In the genomic region with DNA sequence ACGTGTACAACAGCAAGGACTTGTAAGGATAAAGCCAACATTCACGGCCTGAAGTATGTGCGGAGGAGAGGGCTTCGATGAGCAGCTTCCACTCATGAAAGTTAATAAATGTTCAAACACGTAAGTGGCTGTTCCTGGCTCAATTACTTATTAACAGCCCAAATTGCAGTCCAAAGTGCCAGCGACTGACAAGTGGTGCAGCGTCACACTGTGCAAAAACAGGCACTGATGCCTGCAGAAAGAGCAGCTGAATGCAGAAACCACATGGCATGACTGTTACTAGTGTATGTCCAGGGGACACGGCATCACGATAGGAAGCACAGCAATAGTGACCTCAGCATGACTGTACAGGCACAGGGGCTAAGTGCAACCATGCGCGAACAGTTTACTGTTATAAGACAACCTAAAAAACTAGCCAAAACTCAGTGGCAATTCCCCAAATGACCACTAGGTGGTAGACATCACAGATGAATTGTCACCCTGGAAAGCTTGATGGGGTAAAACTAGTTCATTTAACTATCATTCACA, we compare ENCODE assay signal across 8 mouse cellular contexts. TPM values are rescaled to one million over a fixed set of nuclear protein-coding genes. Genes with fewer than 3 reads are reported as not detected.
DNase-seq lines count a peak whose midpoint lies in the region; ATAC-seq and TF ChIP-seq lines count a peak whose summit lies in the region.

No protein-coding gene starts in this region.

- no peaks in the 10 kb centered on the region for H3K9me3 ChIP-seq in heart, postnatal 0 days (replicated peaks; ENCODE audit: control insufficient read depth, low read length)
- no peaks in the 10 kb centered on the region for H3K9me3 ChIP-seq in lung, embryonic 15.5 days

- peaks cover 29% of the 10 kb centered on the region for H3K4me1 ChIP-seq in cerebellum, adult 2 months (ENCODE audit: control insufficient read depth, insufficient read depth, low read length)
- no peaks in the 10 kb centered on the region for H3K4me1 ChIP-seq in heart, postnatal 0 days (ENCODE audit: control insufficient read depth, insufficient read depth)
- peaks cover 8% of the 10 kb centered on the region; the same call in 1 of the 2 replicates for H3K4me1 ChIP-seq in lung, embryonic 15.5 days

- no peak overlapping the region for H3K4me2 ChIP-seq in heart, postnatal 0 days (ENCODE audit: low read depth, low read length)
- peak overlapping the region; percentile 33; the same call in 1 of the 2 replicates for H3K4me2 ChIP-seq in lung, embryonic 15.5 days

- peak; percentile 53 for TF ChIP-seq CTCF in cerebellum, adult 2 months (IDR thresholded peaks at IDR 0.05; ENCODE audit: borderline replicate concordance, insufficient read depth, low read depth, low read length)
- TF ChIP-seq CTCF in heart, postnatal 0 days (IDR thresholded peaks at IDR 0.05; ENCODE audit: low read depth), result peak; percentile 73

- H3K36me3 ChIP-seq in heart, postnatal 0 days (replicated peaks; ENCODE audit: control insufficient read depth, insufficient read depth, low read length), result peaks cover 8% of the 10 kb centered on the region
- H3K36me3 ChIP-seq in lung, embryonic 15.5 days, result peaks cover 11% of the 10 kb centered on the region

- no peaks in the 10 kb centered on the region for H3K27me3 ChIP-seq in cerebellum, adult 2 months (ENCODE audit: control insufficient read depth, insufficient read depth, low read length)
- no peaks in the 10 kb centered on the region for H3K27me3 ChIP-seq in heart, postnatal 0 days (ENCODE audit: control insufficient read depth, insufficient read depth, low read length)
- H3K27me3 ChIP-seq in lung, embryonic 15.5 days, result no peaks in the 10 kb centered on the region

- peak; percentile 65 for DNase-seq in adrenal gland, postnatal 10 days
- no peak for DNase-seq in adrenal gland, adult 8-10 months
- DNase-seq in A20 (ENCODE audit: low read depth, low spot score), result peak; percentile 56
- DNase-seq in cerebellum, adult 2 months, result peak in 1 of 2 experiments; percentile 59
- DNase-seq in heart, postnatal 0 days (ENCODE audit: low spot score), result peak; percentile 27
- peak; percentile 77 for DNase-seq in kidney, postnatal 14 days
- DNase-seq in spleen, postnatal 36 days (ENCODE audit: low spot score in 2 of 2), result peak; percentile 16 to 36

- 60% methylated on average over 11 of the region's 11 CpGs for WGBS in cerebellum, adult 2 months
- WGBS in heart, postnatal 0 days, result 85% methylated on average over 11 of the region's 11 CpGs
- WGBS in lung, embryonic 15.5 days, result 62% methylated on average over 11 of the region's 11 CpGs

- TF ChIP-seq EP300 in heart, postnatal 0 days (IDR thresholded peaks at IDR 0.05; ENCODE audit: low read depth), result no peak

- TF ChIP-seq POLR2A in cerebellum, adult 2 months (IDR thresholded peaks at IDR 0.05; ENCODE audit: borderline replicate concordance, insufficient read depth, low read length), result no peak

- H3K4me3 ChIP-seq in cerebellum, adult 2 months (replicated peaks; ENCODE audit: insufficient read depth, low read depth, low read length), result no peak overlapping the region
- H3K4me3 ChIP-seq in heart, postnatal 0 days (ENCODE audit: low read depth, low read length), result no peak overlapping the region
- no peak overlapping the region for H3K4me3 ChIP-seq in lung, embryonic 15.5 days

- ATAC-seq in heart, postnatal 0 days (ENCODE audit: insufficient read depth, low read depth), result no peak
- ATAC-seq in lung, embryonic 15.5 days (ENCODE audit: borderline replicate concordance, extremely low read depth, low FRiP score, low TSS enrichment), result peak; percentile 66

- no peak overlapping the region for H3K27ac ChIP-seq in cerebellum, adult 2 months (ENCODE audit: insufficient read depth, low read length)
- H3K27ac ChIP-seq in heart, postnatal 0 days (ENCODE audit: low read depth), result no peak overlapping the region
- H3K27ac ChIP-seq in lung, embryonic 15.5 days, result 0 out of 2 replicates have a peak overlapping the region, but pooled peaks have one; percentile 41

- no peak overlapping the region for H3K9ac ChIP-seq in heart, postnatal 0 days (replicated peaks; ENCODE audit: low read depth, low read length)
- H3K9ac ChIP-seq in lung, embryonic 15.5 days, result no peak overlapping the region

RNA-seq across cellular contexts. Expression of gene Stard3nl, which starts 31.3 kb away (rescaled TPM):
- 10 to 100 TPM; 24.3 to 34.2 TPM for total RNA-seq in adrenal gland, postnatal 10 days (2021)
- 10 to 100 TPM; 37.0 to 46.0 (median 38.9) TPM for total RNA-seq in adrenal gland, adult 8-10 months (2022)
- polyA plus RNA-seq in cerebellum, adult 2 months (2012; rRNA removed), result 85.8 and 86.2 TPM in 2 replicates
- 18.7 and 22.2 TPM in 2 replicates for total RNA-seq in heart, postnatal 0 days (2014; rRNA removed; ENCODE audit: low replicate concordance)
- polyA plus RNA-seq in heart, postnatal 0 days (2015; fragmentation: Nextera tagmentation; extraction: Ambion mirVana), result 48.3 and 50.3 TPM in 2 replicates
- polyA plus RNA-seq in lung, embryonic 15.5 days (2015; fragmentation: Nextera tagmentation; extraction: Ambion mirVana), result 94.0 and 98.0 TPM in 2 replicates
